Mouse (Mus musculus): ENCODE results near the gene Ccdc60. TPM values are rescaled to one million over a fixed set of nuclear protein-coding genes. Genes with fewer than 3 reads are reported as not detected.

Ccdc60 gene
- polyA plus RNA-seq, 1 experiment: 0.07 TPM

DNA sequence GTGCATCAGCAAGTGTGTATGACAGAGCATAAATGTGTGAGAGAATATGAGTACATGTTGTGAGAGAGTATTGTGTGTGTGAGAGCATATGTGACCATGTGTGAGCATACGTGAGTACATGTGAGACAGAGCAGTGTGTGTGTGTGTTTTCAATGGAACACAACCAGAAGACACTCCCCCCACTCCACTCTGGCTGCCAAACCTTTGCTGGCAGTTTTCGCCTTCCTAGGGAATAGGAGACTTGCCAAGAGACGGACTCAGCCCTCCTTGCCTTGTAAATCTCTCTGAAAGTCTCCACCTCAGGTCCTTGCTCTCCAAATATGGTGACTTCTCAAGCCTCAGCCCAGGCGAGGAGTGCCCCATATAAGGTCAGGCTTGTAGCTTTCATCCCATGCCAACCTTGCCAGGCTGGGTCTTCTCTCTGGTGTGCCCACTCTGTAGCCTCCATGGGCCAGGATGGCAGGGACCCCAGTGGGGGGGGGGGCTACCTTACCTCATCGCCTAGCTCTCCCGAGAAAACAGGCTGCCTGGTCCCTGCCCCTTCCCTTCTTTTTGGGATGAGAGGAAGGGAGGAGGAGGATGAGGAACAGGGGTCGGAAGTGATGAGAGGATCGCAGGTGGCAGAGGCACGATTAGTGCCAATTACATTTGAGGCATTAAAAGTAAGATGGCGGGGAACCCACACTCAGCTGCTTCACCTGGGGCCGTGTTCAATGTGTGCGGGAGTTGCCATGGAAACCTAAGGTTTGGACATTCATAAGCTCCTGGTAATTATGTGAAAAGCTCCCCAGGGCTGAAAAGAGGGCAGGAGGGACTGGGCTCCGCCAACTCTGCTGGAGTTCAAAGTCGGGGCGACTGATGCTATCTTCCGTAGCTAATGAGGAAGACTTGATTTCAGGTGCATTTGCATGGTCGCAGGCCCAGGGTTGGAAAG lies 19.3 kb downstream of the Ccdc60 start:
- no peaks in the 10 kb centered on the region for H3K27me3 ChIP-seq (ENCODE audit: control insufficient read depth, insufficient read depth, insufficient read length)
- H3K36me3 ChIP-seq (ENCODE audit: control insufficient read depth, insufficient read depth): no peaks in the 10 kb centered on the region
- H3K4me3 ChIP-seq (ENCODE audit: insufficient read depth, poor library complexity, severe bottlenecking): no peak overlapping the region
- no peaks in the 10 kb centered on the region for H3K79me2 ChIP-seq (ENCODE audit: control insufficient read depth, insufficient read depth)
- H3K79me3 ChIP-seq (ENCODE audit: low read depth): no peaks in the 10 kb centered on the region
- no peak overlapping the region for H3ac ChIP-seq (ENCODE audit: control insufficient read depth, insufficient read length, low read depth)
- no peak for TF ChIP-seq MAX (IDR thresholded peaks at IDR 0.05)
- TF ChIP-seq MYOG (IDR thresholded peaks at IDR 0.05; ENCODE audit: control insufficient read depth, extremely low read depth, insufficient read length): no peak
- TF ChIP-seq MYOD1 (IDR thresholded peaks at IDR 0.05; ENCODE audit: control insufficient read depth, insufficient read length, low read depth): no peak
- TF ChIP-seq CTCF (IDR thresholded peaks at IDR 0.05; ENCODE audit: control insufficient read depth, insufficient read depth, insufficient read length): no peak
- TF ChIP-seq CEBPB (IDR thresholded peaks at IDR 0.05; ENCODE audit: low read depth): no peak
- no peak for TF ChIP-seq USF1 (IDR thresholded peaks at IDR 0.05; ENCODE audit: low read depth)
- no peak for TF ChIP-seq FOSL1 (IDR thresholded peaks at IDR 0.05; ENCODE audit: insufficient read depth, low read length, poor library complexity, severe bottlenecking)

DNA sequence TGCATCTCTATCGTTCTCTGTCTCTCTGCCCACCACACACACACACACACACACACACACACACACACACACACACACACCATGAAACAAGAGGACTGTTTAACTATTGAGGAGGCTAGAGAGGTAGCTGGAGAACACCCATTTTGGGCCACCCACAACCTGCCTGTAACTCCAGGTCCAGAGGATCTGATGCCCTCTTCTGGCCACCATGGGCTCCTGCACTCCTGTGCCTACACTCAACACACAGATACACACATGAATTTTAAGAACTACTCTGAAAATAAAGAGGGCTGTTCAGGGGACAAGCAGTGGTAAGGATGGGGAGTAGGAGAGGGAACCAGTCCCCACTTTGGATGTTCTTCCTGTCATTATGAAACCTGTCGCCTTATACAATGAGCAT lies 26.1 kb downstream of the Ccdc60 start:
- TF ChIP-seq MYOD1 (IDR thresholded peaks at IDR 0.05; ENCODE audit: control insufficient read depth, insufficient read length, low read depth): no peak
- TF ChIP-seq MYOG (IDR thresholded peaks at IDR 0.05; ENCODE audit: control insufficient read depth, extremely low read depth, insufficient read length): no peak
- no peak for TF ChIP-seq MAX (IDR thresholded peaks at IDR 0.05)
- TF ChIP-seq FOSL1 (IDR thresholded peaks at IDR 0.05; ENCODE audit: insufficient read depth, low read length, poor library complexity, severe bottlenecking): no peak
- no peak for TF ChIP-seq USF1 (IDR thresholded peaks at IDR 0.05; ENCODE audit: low read depth)
- TF ChIP-seq CEBPB (IDR thresholded peaks at IDR 0.05; ENCODE audit: low read depth): no peak
- no peak for TF ChIP-seq CTCF (IDR thresholded peaks at IDR 0.05; ENCODE audit: control insufficient read depth, insufficient read depth, insufficient read length)
- Histone ChIP-seq H3K27me3 (ENCODE audit: control insufficient read depth, insufficient read depth, insufficient read length) (no peaks in the 10 kb centered on the region), H3K79me2 (ENCODE audit: control insufficient read depth, insufficient read depth) (no peaks in the 10 kb centered on the region), H3ac (ENCODE audit: control insufficient read depth, insufficient read length, low read depth) (no peak overlapping the region), H3K79me3 (ENCODE audit: low read depth) (no peaks in the 10 kb centered on the region), H3K36me3 (ENCODE audit: control insufficient read depth, insufficient read depth) (no peaks in the 10 kb centered on the region), H3K4me3 (ENCODE audit: insufficient read depth, poor library complexity, severe bottlenecking) (no peak overlapping the region)

DNA sequence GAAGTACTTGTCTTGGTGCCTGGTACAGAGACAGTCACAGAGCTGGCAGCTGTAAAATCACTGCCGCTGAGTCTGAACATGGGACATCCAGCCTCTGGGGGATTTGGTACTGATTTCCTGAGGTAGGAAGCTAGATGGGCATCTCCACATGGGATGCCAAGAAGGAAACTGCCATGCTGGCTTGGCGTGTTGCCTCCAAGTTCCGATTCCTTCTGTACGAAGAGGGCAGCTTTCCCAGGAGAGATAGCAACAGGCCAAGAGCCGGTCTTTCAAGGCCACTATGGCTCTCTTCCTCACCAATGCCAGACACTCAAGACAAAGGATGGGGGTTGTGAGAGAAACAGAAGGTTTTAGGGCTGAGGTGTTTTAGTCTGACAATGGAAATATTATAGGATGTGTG lies 26.8 kb downstream of the Ccdc60 start:
- Histone ChIP-seq H3K79me3 (ENCODE audit: low read depth) (no peaks in the 10 kb centered on the region), H3K36me3 (ENCODE audit: control insufficient read depth, insufficient read depth) (no peaks in the 10 kb centered on the region), H3ac (ENCODE audit: control insufficient read depth, insufficient read length, low read depth) (no peak overlapping the region), H3K4me3 (ENCODE audit: insufficient read depth, poor library complexity, severe bottlenecking) (no peak overlapping the region), H3K27me3 (ENCODE audit: control insufficient read depth, insufficient read depth, insufficient read length) (no peaks in the 10 kb centered on the region), H3K79me2 (ENCODE audit: control insufficient read depth, insufficient read depth) (no peaks in the 10 kb centered on the region)
- TF ChIP-seq USF1 (IDR thresholded peaks at IDR 0.05; ENCODE audit: low read depth): no peak

DNA sequence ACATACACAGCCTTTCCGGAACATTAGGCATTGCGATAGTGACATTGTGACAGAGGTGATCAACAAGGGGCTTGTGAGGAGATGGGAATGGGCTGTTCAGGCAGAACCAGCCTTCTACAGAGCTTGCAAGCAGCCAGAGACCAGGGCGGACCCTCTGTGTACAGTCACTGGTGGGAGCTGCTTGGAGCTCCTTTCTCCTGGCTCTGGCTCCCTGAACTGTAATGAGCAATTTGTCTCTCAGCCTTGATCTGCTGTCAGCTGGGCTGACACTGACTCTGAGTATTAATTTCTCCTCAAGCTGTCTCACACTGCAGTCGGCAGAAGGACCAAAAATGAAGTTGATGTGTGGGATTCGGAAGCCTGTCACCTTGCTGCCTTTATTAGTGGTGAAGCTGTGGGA lies 28.4 kb downstream of the Ccdc60 start:
- no peak for TF ChIP-seq CEBPB (IDR thresholded peaks at IDR 0.05; ENCODE audit: low read depth)
- TF ChIP-seq MYOG (IDR thresholded peaks at IDR 0.05; ENCODE audit: control insufficient read depth, extremely low read depth, insufficient read length): no peak
- TF ChIP-seq CTCF (IDR thresholded peaks at IDR 0.05; ENCODE audit: control insufficient read depth, insufficient read depth, insufficient read length): no peak
- no peak for TF ChIP-seq MAX (IDR thresholded peaks at IDR 0.05)
- no peak for TF ChIP-seq FOSL1 (IDR thresholded peaks at IDR 0.05; ENCODE audit: insufficient read depth, low read length, poor library complexity, severe bottlenecking)
- no peak for TF ChIP-seq USF1 (IDR thresholded peaks at IDR 0.05; ENCODE audit: low read depth)
- no peak for TF ChIP-seq MYOD1 (IDR thresholded peaks at IDR 0.05; ENCODE audit: control insufficient read depth, insufficient read length, low read depth)
- Histone ChIP-seq H3K79me3 (ENCODE audit: low read depth) (no peaks in the 10 kb centered on the region), H3K4me3 (ENCODE audit: insufficient read depth, poor library complexity, severe bottlenecking) (no peak overlapping the region), H3K79me2 (ENCODE audit: control insufficient read depth, insufficient read depth) (no peaks in the 10 kb centered on the region), H3ac (ENCODE audit: control insufficient read depth, insufficient read length, low read depth) (no peak overlapping the region), H3K27me3 (ENCODE audit: control insufficient read depth, insufficient read depth, insufficient read length) (no peaks in the 10 kb centered on the region), H3K36me3 (ENCODE audit: control insufficient read depth, insufficient read depth) (no peaks in the 10 kb centered on the region)

DNA sequence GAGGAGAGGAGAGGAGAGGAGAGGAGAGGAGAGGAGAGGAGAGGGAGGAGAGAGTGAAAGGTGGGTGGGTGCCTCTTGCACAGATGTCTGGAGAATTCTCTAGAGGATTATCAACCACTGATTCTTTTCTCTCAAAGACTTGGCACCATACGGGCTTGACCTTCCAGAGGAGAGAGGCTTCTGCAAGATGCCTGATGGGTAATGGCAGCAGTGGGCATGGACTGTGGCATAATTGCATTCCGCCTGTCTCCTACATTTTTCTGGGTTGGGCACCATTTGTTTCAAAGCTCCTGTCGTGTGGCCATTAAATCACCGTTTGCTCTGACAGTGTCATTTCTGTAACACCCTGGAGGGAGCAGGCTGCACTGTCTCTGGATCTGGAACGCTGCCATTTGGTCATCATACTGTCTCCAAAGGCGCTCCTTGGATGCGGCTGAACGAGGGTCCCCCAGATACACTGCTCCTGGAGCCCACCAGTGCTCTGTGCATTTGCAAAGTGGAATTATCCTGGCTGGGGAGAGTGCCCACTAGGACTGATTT lies 30.4 kb downstream of the Ccdc60 start:
- H3K27me3 ChIP-seq (ENCODE audit: control insufficient read depth, insufficient read depth, insufficient read length): no peaks in the 10 kb centered on the region
- no peaks in the 10 kb centered on the region for H3K79me2 ChIP-seq (ENCODE audit: control insufficient read depth, insufficient read depth)
- no peak for TF ChIP-seq MAX (IDR thresholded peaks at IDR 0.05)
- TF ChIP-seq USF1 (IDR thresholded peaks at IDR 0.05; ENCODE audit: low read depth): no peak
- no peak for TF ChIP-seq CTCF (IDR thresholded peaks at IDR 0.05; ENCODE audit: control insufficient read depth, insufficient read depth, insufficient read length)
- no peak for TF ChIP-seq CEBPB (IDR thresholded peaks at IDR 0.05; ENCODE audit: low read depth)
- no peak for TF ChIP-seq FOSL1 (IDR thresholded peaks at IDR 0.05; ENCODE audit: insufficient read depth, low read length, poor library complexity, severe bottlenecking)
- no peak for TF ChIP-seq MYOD1 (IDR thresholded peaks at IDR 0.05; ENCODE audit: control insufficient read depth, insufficient read length, low read depth)
- TF ChIP-seq MYOG (IDR thresholded peaks at IDR 0.05; ENCODE audit: control insufficient read depth, extremely low read depth, insufficient read length): no peak
- H3ac ChIP-seq (ENCODE audit: control insufficient read depth, insufficient read length, low read depth): no peak overlapping the region
- H3K4me3 ChIP-seq (ENCODE audit: insufficient read depth, poor library complexity, severe bottlenecking): no peak overlapping the region
- H3K36me3 ChIP-seq (ENCODE audit: control insufficient read depth, insufficient read depth): no peaks in the 10 kb centered on the region
- no peaks in the 10 kb centered on the region for H3K79me3 ChIP-seq (ENCODE audit: low read depth)

All from C2C12 (cell line).